In the genomic region with DNA sequence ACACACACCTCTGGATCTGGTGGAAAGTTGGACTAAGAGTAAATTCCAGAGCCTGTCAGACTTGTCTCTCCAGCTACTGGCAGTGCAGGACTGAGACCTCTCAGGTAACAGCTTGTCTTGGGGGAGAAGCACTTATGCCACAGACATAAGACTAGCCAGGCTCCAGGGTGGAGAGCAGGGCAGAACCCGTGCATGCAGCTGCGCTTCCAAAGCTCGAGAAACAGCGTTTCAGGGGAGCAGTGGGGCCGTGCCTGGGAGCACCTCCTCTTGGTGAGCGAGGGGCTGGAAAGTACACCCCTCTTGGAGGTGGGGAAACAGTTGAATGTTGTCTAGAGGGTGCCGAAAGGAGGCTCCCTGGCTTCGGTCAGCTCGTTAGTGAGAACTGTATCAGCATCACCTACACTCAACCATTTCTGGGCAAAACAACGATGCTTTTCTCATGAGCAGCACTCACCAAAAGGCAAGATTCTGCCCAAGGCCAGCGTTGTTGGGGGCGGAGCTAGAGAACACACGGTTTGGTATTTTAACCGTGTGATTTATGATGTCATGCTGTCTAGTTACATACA, we compare ENCODE assay signal across 8 mouse cellular contexts. TPM values are rescaled to one million over a fixed set of nuclear protein-coding genes. Genes with fewer than 3 reads are reported as not detected.
DNase-seq lines count a peak whose midpoint lies in the region; ATAC-seq and TF ChIP-seq lines count a peak whose summit lies in the region.

No protein-coding gene starts in this region.

- peaks cover 74% of the 10 kb centered on the region for H3K4me1 ChIP-seq in erythroblast, embryonic 14.5 days (ENCODE audit: control insufficient read depth)
- no peaks in the 10 kb centered on the region for H3K4me1 ChIP-seq in liver, adult 2 months (ENCODE audit: control insufficient read depth, insufficient read depth, low read length)

- peak overlapping the region; percentile 70 for H3K4me3 ChIP-seq in erythroblast, embryonic 14.5 days (replicated peaks)
- peak overlapping the region; percentile 55 for H3K4me3 ChIP-seq in liver, adult 2 months (ENCODE audit: insufficient read depth, low read depth, low read length)

- TF ChIP-seq CTCF in liver, adult 2 months (IDR thresholded peaks at IDR 0.05; ENCODE audit: low read depth, low read length) = no peak

- no peak for ATAC-seq in cerebellum, adult (ENCODE audit: insufficient number of reproducible peaks, low FRiP score, low TSS enrichment)

- peak; percentile 35 to 42 for DNase-seq in urinary bladder, postnatal 36 days (ENCODE audit: low spot score in 2 of 2)
- no peak for DNase-seq in urinary bladder, postnatal 4 days (ENCODE audit: low spot score in 2 of 2)
- DNase-seq in liver, adult 2 months (ENCODE audit: extremely low read depth, low read depth, low spot score) = no peak
- DNase-seq in thymus, postnatal 25 days = peak; percentile 70
- DNase-seq in frontal cortex, adult 2 months (ENCODE audit: extremely low spot score in 1 of 2, low spot score in 1 of 2) = no peak
- no peak for DNase-seq in urinary bladder, postnatal 25 days (ENCODE audit: low spot score)

- WGBS in liver, adult 2 months = 61% methylated on average over 14 of the region's 14 CpGs

- H3K9me3 ChIP-seq in erythroblast, embryonic 14.5 days (ENCODE audit: control insufficient read depth, low read length) = no peaks in the 10 kb centered on the region

- peak overlapping the region; percentile 57; the same call in 1 of the 2 replicates for H3K9ac ChIP-seq in liver, adult 2 months (ENCODE audit: low read depth, low read length)

- H3K79me2 ChIP-seq in liver, adult 2 months (ENCODE audit: control insufficient read depth, insufficient read depth, low read length) = no peaks in the 10 kb centered on the region

- TF ChIP-seq POLR2A in liver, adult 2 months (IDR thresholded peaks at IDR 0.05; ENCODE audit: extremely low read depth, insufficient read depth, low read length) = no peak

- H3K27ac ChIP-seq in liver, adult 2 months (replicated peaks; ENCODE audit: insufficient read depth, low read depth, low read length) = peak overlapping the region; percentile 47

- no peaks in the 10 kb centered on the region for H3K27me3 ChIP-seq in erythroblast, embryonic 14.5 days (ENCODE audit: control insufficient read depth)
- no peaks in the 10 kb centered on the region for H3K27me3 ChIP-seq in liver, adult 2 months (ENCODE audit: control insufficient read depth, insufficient read depth, low read length)

- peaks cover 48% of the 10 kb centered on the region for H3K36me3 ChIP-seq in erythroblast, embryonic 14.5 days (ENCODE audit: control insufficient read depth)
- no peaks in the 10 kb centered on the region for H3K36me3 ChIP-seq in liver, adult 2 months (ENCODE audit: control insufficient read depth, insufficient read depth, low read length)

RNA-seq across cellular contexts. Expression of a gene that starts 1.4 kb away (rescaled TPM):
- 2.1 and 2.2 TPM in 2 replicates for polyA plus RNA-seq in erythroblast, embryonic 14.5 days (2012)
- 1.8 and 1.9 TPM in 2 replicates for total RNA-seq in liver, adult 2 months (2014; rRNA removed)
- polyA plus RNA-seq in liver, adult 2 months (2012; rRNA removed) = 0.93 and 1.1 TPM in 2 replicates
- polyA plus RNA-seq in frontal cortex, adult 2 months (2012; rRNA removed) = 0.50 and 0.62 TPM in 2 replicates

RNA-seq across cellular contexts. Expression of a gene that starts 19.5 kb away (rescaled TPM):
- polyA plus RNA-seq in erythroblast, embryonic 14.5 days (2012) = not detected in 2 replicates
- 10.0 and 10.9 TPM in 2 replicates for total RNA-seq in liver, adult 2 months (2014; rRNA removed)
- polyA plus RNA-seq in liver, adult 2 months (2012; rRNA removed) = 7.3 and 11.9 TPM in 2 replicates
- 156 and 163 TPM in 2 replicates for polyA plus RNA-seq in frontal cortex, adult 2 months (2012; rRNA removed)

RNA-seq across cellular contexts. Expression of a gene that starts 20.9 kb away (rescaled TPM):
- not detected in 2 replicates for polyA plus RNA-seq in erythroblast, embryonic 14.5 days (2012)
- total RNA-seq in liver, adult 2 months (2014; rRNA removed) = 0.07 TPM in 1 of 2 replicates, not detected in the other
- not detected in 2 replicates for polyA plus RNA-seq in liver, adult 2 months (2012; rRNA removed)
- polyA plus RNA-seq in frontal cortex, adult 2 months (2012; rRNA removed) = 3.8 and 4.2 TPM in 2 replicates

RNA-seq across cellular contexts. Expression of a gene that starts 28.1 kb away (rescaled TPM):
- 28.6 and 29.6 TPM in 2 replicates for polyA plus RNA-seq in erythroblast, embryonic 14.5 days (2012)
- 6.6 and 9.0 TPM in 2 replicates for total RNA-seq in liver, adult 2 months (2014; rRNA removed)
- 13.6 and 18.0 TPM in 2 replicates for polyA plus RNA-seq in liver, adult 2 months (2012; rRNA removed)
- 60.8 and 72.5 TPM in 2 replicates for polyA plus RNA-seq in frontal cortex, adult 2 months (2012; rRNA removed)

RNA-seq across cellular contexts. Expression of a gene that starts 28.7 kb away (rescaled TPM):
- polyA plus RNA-seq in erythroblast, embryonic 14.5 days (2012) = 0.59 and 1.4 TPM in 2 replicates
- 0.18 and 1.1 TPM in 2 replicates for total RNA-seq in liver, adult 2 months (2014; rRNA removed)
- 0.09 and 0.61 TPM in 2 replicates for polyA plus RNA-seq in liver, adult 2 months (2012; rRNA removed)
- polyA plus RNA-seq in frontal cortex, adult 2 months (2012; rRNA removed) = 0.59 and 1.3 TPM in 2 replicates

Comparison
In these comparisons a context has a peak if more than half of its experiments do, and no peak if none do; other contexts are left out.
1. DNase-seq: peak in urinary bladder, postnatal 36 days (2 of 2) and thymus, postnatal 25 days (single experiment); none in urinary bladder, postnatal 4 days (0 of 2), liver, adult 2 months (single experiment), frontal cortex, adult 2 months (0 of 2) and urinary bladder, postnatal 25 days (single experiment).
2. RNA of a gene that starts 19.5 kb away (polyA plus RNA-seq): 156 to 163 TPM in frontal cortex, adult 2 months; 7.3 to 11.9 TPM in liver, adult 2 months and not detected in erythroblast, embryonic 14.5 days; every median in the first group is over 10 times any median in the second.